Mouse (Mus musculus): ENCODE measurements around the gene Xrn2. TPM values are rescaled to one million over a fixed set of nuclear protein-coding genes. Genes with fewer than 3 reads are reported as not detected.
"Not testable (repeated sequence)": the region's sequence is repeated elsewhere in the genome, so short reads cannot be mapped to it uniquely, and the experiment has no call there.

Xrn2 gene
- polyA plus RNA-seq, 1 experiment from 2014 or later = 110 TPM

DNA sequence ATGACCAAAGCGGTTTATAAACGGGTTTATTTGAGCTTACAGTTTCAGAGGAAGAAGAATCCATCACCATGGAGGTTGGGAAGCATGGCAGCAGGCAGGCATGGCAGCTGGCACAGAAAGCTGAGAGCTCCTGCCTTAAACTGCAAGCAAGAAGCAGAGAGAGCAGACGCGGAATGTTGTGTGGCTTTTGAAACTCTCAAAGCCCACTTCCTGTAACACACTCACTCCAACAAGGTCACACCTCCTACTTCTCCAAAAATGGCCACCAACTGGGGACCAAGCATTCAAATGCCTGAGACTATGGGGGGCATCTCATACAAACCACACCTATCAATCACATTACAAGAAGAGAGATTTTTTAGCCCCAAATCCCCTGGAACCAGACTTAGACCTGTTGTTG, 2.7 kb upstream of the Xrn2 start:
- no peak overlapping the region for H3K27ac ChIP-seq (ENCODE audit: low read depth, low read length)
- no peak for DNase-seq (ENCODE audit: low spot score)
- H3K9me3 ChIP-seq (ENCODE audit: control insufficient read depth, low read length) = no peaks in the 10 kb centered on the region

DNA sequence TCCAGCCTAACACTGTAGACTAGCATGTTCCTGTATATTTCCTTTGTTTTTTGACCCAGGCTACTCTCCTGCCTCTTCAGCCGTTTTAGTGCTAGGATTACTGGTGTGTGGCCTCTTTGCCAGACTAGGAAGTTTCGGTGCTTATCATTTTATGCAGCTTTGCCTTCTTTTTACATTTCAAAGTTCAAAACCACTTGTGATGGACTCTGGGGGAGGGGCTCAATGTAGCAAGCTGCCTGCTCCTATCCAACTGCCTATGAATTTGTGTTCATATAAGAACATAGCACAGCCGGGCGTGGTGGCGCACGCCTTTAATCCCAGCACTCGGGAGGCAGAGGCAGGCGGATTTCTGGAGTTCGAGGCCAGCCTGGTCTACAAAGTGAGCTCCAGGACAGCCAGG, 1.8 kb upstream of the Xrn2 start:
- WGBS = 93% methylated on average over 9 of the region's 9 CpGs
- Histone ChIP-seq H3K9me3 (ENCODE audit: control insufficient read depth, low read length) (no peaks in the 10 kb centered on the region), H3K27ac (ENCODE audit: low read depth, low read length) (no peak overlapping the region), H3K4me2 (ENCODE audit: low read depth, low read length, severe bottlenecking) (no peak overlapping the region), H3K4me1 (replicated peaks; ENCODE audit: control insufficient read depth, insufficient read depth, low read length) (no peaks in the 10 kb centered on the region; the same call in 1 of the 2 replicates), H3K9ac (ENCODE audit: low read length) (no peak overlapping the region), H3K4me3 (ENCODE audit: low read depth, low read length) (no peak overlapping the region), H3K36me3 (ENCODE audit: control insufficient read depth, insufficient read depth, low read length) (no peaks in the 10 kb centered on the region), H3K27me3 (ENCODE audit: control insufficient read depth, insufficient read depth, low read length) (no peaks in the 10 kb centered on the region)
- ATAC-seq (replicated peaks; ENCODE audit: low FRiP score) = no peak
- DNase-seq (ENCODE audit: low spot score) = no peak

More for the DNA sequence above, 2.7 kb upstream of the Xrn2 start:
- no peak for ATAC-seq (replicated peaks; ENCODE audit: low FRiP score)
- no peaks in the 10 kb centered on the region; the same call in 1 of the 2 replicates for H3K4me1 ChIP-seq (replicated peaks; ENCODE audit: control insufficient read depth, insufficient read depth, low read length)
- 91% methylated on average over 4 of the region's 4 CpGs for WGBS
- H3K4me2 ChIP-seq (ENCODE audit: low read depth, low read length, severe bottlenecking) = no peak overlapping the region
- H3K27me3 ChIP-seq (ENCODE audit: control insufficient read depth, insufficient read depth, low read length) = no peaks in the 10 kb centered on the region
- no peaks in the 10 kb centered on the region for H3K36me3 ChIP-seq (ENCODE audit: control insufficient read depth, insufficient read depth, low read length)
- H3K9ac ChIP-seq (ENCODE audit: low read length) = no peak overlapping the region
- no peak overlapping the region for H3K4me3 ChIP-seq (ENCODE audit: low read depth, low read length)

DNA sequence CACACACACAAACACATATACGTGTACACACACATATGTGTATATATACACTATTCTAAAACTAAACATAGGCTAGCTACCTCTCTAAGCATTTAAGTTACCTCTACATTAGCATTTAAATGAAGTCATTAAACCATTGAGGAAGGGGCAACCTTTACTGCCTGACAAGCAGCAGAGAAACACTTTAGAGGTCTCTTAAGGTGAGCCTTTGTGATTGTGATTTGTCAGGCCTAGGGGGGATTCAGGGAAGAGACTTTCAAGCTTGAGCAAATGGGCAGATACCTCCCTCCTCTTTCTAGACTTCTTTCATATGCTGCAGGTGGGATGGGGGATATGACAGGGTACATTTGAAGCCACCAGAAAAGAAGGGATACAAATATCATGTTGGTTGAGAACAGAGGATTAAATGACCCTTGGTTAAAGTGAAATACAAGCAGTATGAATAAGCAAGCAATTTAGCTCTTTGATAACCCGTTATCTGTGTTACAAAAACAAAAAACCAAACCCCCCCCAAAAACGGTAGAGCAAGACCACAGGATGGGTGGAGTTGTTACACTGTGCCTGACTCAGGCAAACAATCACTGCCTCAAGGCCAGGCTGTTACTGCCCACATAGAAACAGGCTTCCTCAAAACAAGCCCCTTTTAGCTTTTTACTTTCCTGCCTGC, 1.2 kb upstream of the Xrn2 start:
- Histone ChIP-seq H3K4me2 (ENCODE audit: low read depth, low read length, severe bottlenecking) (peak overlapping the region; percentile 54), H3K4me1 (replicated peaks; ENCODE audit: control insufficient read depth, insufficient read depth, low read length) (no peaks in the 10 kb centered on the region; the same call in 1 of the 2 replicates), H3K36me3 (ENCODE audit: control insufficient read depth, insufficient read depth, low read length) (no peaks in the 10 kb centered on the region), H3K27me3 (ENCODE audit: control insufficient read depth, insufficient read depth, low read length) (no peaks in the 10 kb centered on the region), H3K9me3 (ENCODE audit: control insufficient read depth, low read length) (no peaks in the 10 kb centered on the region), H3K9ac (ENCODE audit: low read length) (peak overlapping the region; percentile 86), H3K4me3 (ENCODE audit: low read depth, low read length) (peak overlapping the region; percentile 79), H3K27ac (ENCODE audit: low read depth, low read length) (peak overlapping the region; percentile 97; the same call in 1 of the 2 replicates)
- DNase-seq (ENCODE audit: low spot score) = no peak
- 83% methylated on average over 3 of the region's 3 CpGs for WGBS
- no peak for ATAC-seq (replicated peaks; ENCODE audit: low FRiP score)

DNA sequence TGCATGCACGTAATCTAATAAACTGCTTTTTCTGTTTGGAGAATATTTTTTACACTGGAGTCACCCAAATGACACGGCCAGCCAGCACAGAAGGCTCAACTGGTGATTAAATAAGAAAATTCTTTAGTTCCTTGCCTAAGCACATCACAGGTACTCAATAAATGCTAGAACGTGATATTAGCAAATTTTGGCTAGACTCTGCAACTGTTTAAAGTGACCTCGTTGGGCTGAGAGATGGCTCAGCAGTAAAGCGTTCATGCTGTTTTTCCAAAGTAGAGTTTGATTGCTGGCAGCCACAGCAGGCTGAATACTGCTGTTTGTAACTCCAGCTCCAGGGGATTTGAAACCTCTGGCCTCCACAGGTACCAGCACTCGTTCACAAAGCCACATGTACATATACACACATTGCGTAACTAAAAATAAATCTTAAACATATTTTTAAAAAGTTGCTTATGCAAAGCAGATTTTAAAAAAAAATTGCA, 614 bp upstream of the Xrn2 start:
- Histone ChIP-seq H3K9ac (ENCODE audit: low read length) (peak overlapping the region; percentile 86), H3K4me2 (ENCODE audit: low read depth, low read length, severe bottlenecking) (peak overlapping the region; percentile 54), H3K27ac (ENCODE audit: low read depth, low read length) (peak overlapping the region; percentile 97), H3K27me3 (ENCODE audit: control insufficient read depth, insufficient read depth, low read length) (no peaks in the 10 kb centered on the region), H3K4me3 (ENCODE audit: low read depth, low read length) (peak overlapping the region; percentile 79), H3K4me1 (replicated peaks; ENCODE audit: control insufficient read depth, insufficient read depth, low read length) (no peaks in the 10 kb centered on the region; the same call in 1 of the 2 replicates), H3K9me3 (ENCODE audit: control insufficient read depth, low read length) (no peaks in the 10 kb centered on the region), H3K36me3 (ENCODE audit: control insufficient read depth, insufficient read depth, low read length) (no peaks in the 10 kb centered on the region)
- ATAC-seq (replicated peaks; ENCODE audit: low FRiP score) (no peak), DNase-seq (ENCODE audit: low spot score) (no peak)
- 51% methylated on average over 7 of the region's 7 CpGs for WGBS

DNA sequence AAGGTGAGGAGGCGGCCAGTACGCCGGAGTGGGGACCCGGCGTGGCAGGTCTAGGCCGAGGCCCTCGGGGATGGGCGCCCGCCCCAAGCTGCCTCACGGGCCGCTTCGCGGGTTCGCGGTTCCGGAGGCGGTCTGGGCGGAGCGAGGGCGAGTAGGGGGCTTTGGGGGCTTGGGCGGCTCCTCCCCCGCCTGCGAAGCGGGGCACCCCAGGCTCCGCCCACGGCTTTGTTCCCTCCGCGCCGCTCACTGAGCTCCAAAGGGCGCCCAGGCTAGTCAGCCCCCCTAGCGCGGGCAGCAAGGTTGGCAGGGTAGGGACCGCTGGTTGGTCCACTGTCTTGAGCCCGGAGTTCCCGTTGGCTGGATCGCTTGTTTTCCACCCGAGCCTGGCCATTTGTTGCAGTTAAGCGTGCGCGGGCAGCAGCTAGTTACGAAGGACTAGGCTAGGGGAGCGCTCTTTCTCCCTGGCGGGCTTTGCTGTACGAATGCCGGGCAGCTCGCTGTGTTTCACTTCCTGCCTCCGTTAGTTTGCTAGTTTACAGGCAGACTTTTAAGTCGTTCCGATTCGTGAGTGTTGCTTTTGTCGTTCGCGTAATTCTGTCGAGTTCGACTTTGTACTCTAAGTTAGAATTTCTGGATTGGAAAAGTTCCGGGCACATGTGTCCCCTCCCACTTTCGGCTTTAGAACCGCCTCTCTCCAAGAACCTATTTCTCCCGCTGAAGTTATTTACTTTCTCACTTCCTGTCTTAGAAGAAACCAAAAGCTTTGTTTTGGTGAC, 586 bp downstream of the Xrn2 start:
- Histone ChIP-seq H3K36me3 (ENCODE audit: control insufficient read depth, insufficient read depth, low read length) (no peaks in the 10 kb centered on the region), H3K27me3 (ENCODE audit: control insufficient read depth, insufficient read depth, low read length) (no peaks in the 10 kb centered on the region), H3K9ac (ENCODE audit: low read length) (peak overlapping the region; percentile 86), H3K4me1 (replicated peaks; ENCODE audit: control insufficient read depth, insufficient read depth, low read length) (no peaks in the 10 kb centered on the region; the same call in 1 of the 2 replicates), H3K9me3 (ENCODE audit: control insufficient read depth, low read length) (no peaks in the 10 kb centered on the region), H3K4me3 (ENCODE audit: low read depth, low read length) (peak overlapping the region; percentile 79), H3K27ac (ENCODE audit: low read depth, low read length) (peak overlapping the region; percentile 97), H3K4me2 (ENCODE audit: low read depth, low read length, severe bottlenecking) (peak overlapping the region; percentile 54)
- ATAC-seq (replicated peaks; ENCODE audit: low FRiP score) = peak; percentile 94
- 1% methylated on average over 56 of the region's 59 CpGs for WGBS
- DNase-seq (ENCODE audit: low spot score) = peak; percentile 94

GRCm38 (mm10) chr2:147014101-147014886, 1.5 kb downstream of the Xrn2 start:
- ATAC-seq (replicated peaks; ENCODE audit: low FRiP score) (no peak), DNase-seq (ENCODE audit: low spot score) (no peak)
- Histone ChIP-seq H3K4me1 (replicated peaks; ENCODE audit: control insufficient read depth, insufficient read depth, low read length) (no peaks in the 10 kb centered on the region; the same call in 1 of the 2 replicates), H3K27ac (ENCODE audit: low read depth, low read length) (no peak overlapping the region; the same call in 1 of the 2 replicates), H3K4me3 (ENCODE audit: low read depth, low read length) (peak overlapping the region; percentile 79), H3K9ac (ENCODE audit: low read length) (peak overlapping the region; percentile 86), H3K27me3 (ENCODE audit: control insufficient read depth, insufficient read depth, low read length) (no peaks in the 10 kb centered on the region), H3K36me3 (ENCODE audit: control insufficient read depth, insufficient read depth, low read length) (no peaks in the 10 kb centered on the region), H3K4me2 (ENCODE audit: low read depth, low read length, severe bottlenecking) (peak overlapping the region; percentile 54), H3K9me3 (ENCODE audit: control insufficient read depth, low read length) (no peaks in the 10 kb centered on the region)
- 38% methylated on average over 15 of the region's 15 CpGs for WGBS

DNA sequence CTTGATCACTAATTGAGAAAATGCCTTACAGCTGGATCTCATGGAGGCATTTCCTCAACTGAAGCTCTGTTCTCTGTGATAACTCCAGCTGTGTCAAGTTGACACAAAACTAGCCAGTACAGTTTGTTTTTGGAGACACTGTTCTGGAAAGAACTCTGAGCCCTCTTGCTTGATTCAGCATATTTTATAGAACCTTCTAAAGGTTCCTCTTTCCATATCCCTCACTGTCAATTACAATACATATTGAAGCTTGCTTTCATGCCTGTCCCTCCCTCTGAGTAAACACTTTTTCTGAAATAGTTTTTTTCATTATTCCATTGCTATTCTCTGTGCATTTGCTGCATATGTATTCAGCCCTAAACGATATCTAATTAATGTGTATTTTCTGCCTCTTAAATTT, 9.2 kb downstream of the Xrn2 start:
- 98% methylated on average over 1 of the region's 1 CpGs for WGBS

DNA sequence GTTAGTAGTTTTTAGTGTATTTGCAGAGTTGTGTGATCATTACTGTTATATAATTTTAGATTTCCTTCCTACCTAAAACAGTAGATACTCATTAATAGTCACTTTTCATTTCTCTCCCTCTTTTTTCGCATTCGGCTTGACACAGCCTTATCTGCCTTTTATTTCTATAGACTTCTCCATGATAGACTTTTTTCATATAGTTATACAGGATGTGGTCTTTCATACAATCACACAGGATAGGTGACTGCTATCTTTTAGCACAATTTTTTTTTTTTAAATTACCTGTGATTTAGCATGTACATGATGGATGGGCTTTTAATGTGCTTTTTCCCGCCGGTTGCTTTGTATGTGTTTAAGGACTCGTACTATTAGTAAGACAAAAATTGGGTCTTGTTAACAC, 10.3 kb downstream of the Xrn2 start:
- H3K9me3 ChIP-seq (ENCODE audit: control insufficient read depth, low read length) = no peaks in the 10 kb centered on the region
- ATAC-seq (replicated peaks; ENCODE audit: low FRiP score) = no peak
- no peak overlapping the region for H3K9ac ChIP-seq (ENCODE audit: low read length)
- DNase-seq (ENCODE audit: low spot score) = no peak
- no peak overlapping the region for H3K27ac ChIP-seq (ENCODE audit: low read depth, low read length)
- H3K4me1 ChIP-seq (replicated peaks; ENCODE audit: control insufficient read depth, insufficient read depth, low read length) = no peaks in the 10 kb centered on the region
- H3K36me3 ChIP-seq (ENCODE audit: control insufficient read depth, insufficient read depth, low read length) = no peaks in the 10 kb centered on the region
- no peaks in the 10 kb centered on the region for H3K27me3 ChIP-seq (ENCODE audit: control insufficient read depth, insufficient read depth, low read length)
- 96% methylated on average over 5 of the region's 5 CpGs for WGBS
- H3K4me3 ChIP-seq (ENCODE audit: low read depth, low read length) = no peak overlapping the region
- H3K4me2 ChIP-seq (ENCODE audit: low read depth, low read length, severe bottlenecking) = no peak overlapping the region

More for the DNA sequence above, 9.2 kb downstream of the Xrn2 start:
- not testable (repeated sequence) for H3K4me2 ChIP-seq (ENCODE audit: low read depth, low read length, severe bottlenecking); H3K27ac ChIP-seq (ENCODE audit: low read depth, low read length); DNase-seq (ENCODE audit: low spot score); H3K9me3 ChIP-seq (ENCODE audit: control insufficient read depth, low read length); H3K9ac ChIP-seq (ENCODE audit: low read length); H3K27me3 ChIP-seq (ENCODE audit: control insufficient read depth, insufficient read depth, low read length); H3K4me1 ChIP-seq (replicated peaks; ENCODE audit: control insufficient read depth, insufficient read depth, low read length); ATAC-seq (replicated peaks; ENCODE audit: low FRiP score); H3K4me3 ChIP-seq (ENCODE audit: low read depth, low read length); H3K36me3 ChIP-seq (ENCODE audit: control insufficient read depth, insufficient read depth, low read length)
